Mouse (Mus musculus) liver, embryonic 14.5 days (tissue): ENCODE measurements at regions not wholly inside any gene's neighbourhood (a gene's known extent, or its start where the extent isn't known, plus 50 kb on each side); places are given as distances from the start of the nearest gene placed in this dataset.

Source experiments
- ATAC-seq: fragments of 200-750 bp; cut with Nextera tagmentation; 2 replicates; pipeline ENCODE4 v1.8.0; 2017; ENCODE audit warnings: moderate number of reproducible peaks, mild to moderate bottlenecking, moderate library complexity; ENCODE audit not compliant: insufficient read depth
- DNase-seq, 3 experiments: peaks; one replicate each; pipeline ENCODE4 v3.0.0-alpha.2; 2012 to 2013; ENCODE audit warnings: low read depth in 3 of 3, low spot score in 3 of 3
- H3K27ac ChIP-seq: fragments of 300-500 bp; sonication (generic); 2 replicates; pipeline ENCODE4 v1.5.1; 2014; ENCODE audit warnings: moderate library complexity, mild to moderate bottlenecking, control low read depth, inconsistent platforms
- H3K27me3 ChIP-seq: fragments of 300-500 bp; sonication (generic); 2 replicates; pipeline ENCODE4 v1.6.1; 2014; ENCODE audit warnings: mild to moderate bottlenecking, low read length, moderate library complexity; ENCODE audit not compliant: control insufficient read depth, insufficient read depth
- H3K36me3 ChIP-seq: fragments of 300-500 bp; sonication (generic); replicated peaks from 2 replicates; pipeline ENCODE4 v1.6.1; 2014; ENCODE audit warnings: low read depth; ENCODE audit not compliant: control insufficient read depth, insufficient read depth
- H3K4me1 ChIP-seq, 2 experiments: fragments of 200-500 bp in 1 of 2; fragments of 300-500 bp in 1 of 2; sonication (generic) in 1 of 2; replicated peaks; 2 replicates each; pipeline ENCODE4 v1.6.1; 2012 to 2014; ENCODE audit warnings: antibody characterized with exemption in 1 of 2, inconsistent platforms in 1 of 2, low read length in 1 of 2; ENCODE audit not compliant: control insufficient read depth in 2 of 2, insufficient read depth in 2 of 2
- H3K4me2 ChIP-seq: fragments of 300-500 bp; sonication (generic); 2 replicates; pipeline ENCODE4 v1.6.1; 2014; ENCODE audit warnings: low read depth, mild to moderate bottlenecking, control low read depth, moderate library complexity
- H3K4me3 ChIP-seq, 2 experiments: fragments of 200-500 bp in 1 of 2; fragments of 300-500 bp in 1 of 2; sonication (generic) in 1 of 2; 2 replicates each; pipeline ENCODE4 v1.5.1; 2012 to 2014; ENCODE audit warnings: low read depth in 2 of 2, low read length in 2 of 2, mild to moderate bottlenecking in 2 of 2, control low read depth in 1 of 2, inconsistent platforms in 1 of 2, moderate library complexity in 1 of 2; ENCODE audit not compliant: insufficient read depth in 1 of 2
- H3K9ac ChIP-seq: fragments of 300-500 bp; sonication (generic); replicated peaks from 2 replicates; pipeline ENCODE4 v1.6.1; 2014; ENCODE audit warnings: mild to moderate bottlenecking, control low read depth, moderate library complexity
- H3K9me3 ChIP-seq: fragments of 300-500 bp; sonication (generic); 2 replicates; pipeline ENCODE4 v1.6.1; 2016; ENCODE audit warnings: low read length, mixed read lengths; ENCODE audit not compliant: control insufficient read depth
- CTCF ChIP-seq: IDR thresholded peaks from 2 replicates; pipeline ENCODE4 v1.5.1; 2016; ENCODE audit warnings: antibody characterized with exemption, low read depth, control low read depth
- EP300 ChIP-seq: IDR thresholded peaks from 2 replicates; pipeline ENCODE4 v1.6.1; 2016; ENCODE audit warnings: antibody characterized with exemption, low read depth
- WGBS: fragments of 180-500 bp; shearing (Covaris S2); extraction: QIAGEN DNeasy Blood & Tissue Kit; methylation state at CpG from one replicate; pipeline ENCODE4 v1.1.7; 2014; ENCODE audit not compliant: insufficient replicate concordance; 5-methylcytosine and 5-hydroxymethylcytosine counted together

- TF ChIP-seq EP300, result no peak
- TF ChIP-seq CTCF, result no peak
- Histone ChIP-seq H3K4me1 (no peaks in the 10 kb centered on the region), H3K27me3 (no peaks in the 10 kb centered on the region), H3K4me2 (no peak overlapping the region), H3K27ac (no peak overlapping the region), H3K9ac (no peak overlapping the region), H3K4me3 (no peak overlapping the region), H3K36me3 (no peaks in the 10 kb centered on the region), H3K9me3 (no peaks in the 10 kb centered on the region)
- 64% methylated on average over 5 of the region's 5 CpGs for WGBS
- ATAC-seq, result no peak
- no peak for DNase-seq
Measured at GRCm38 (mm10) chr3:83586086-83586485, 180.0 kb upstream of the Sfrp2 start.

DNA sequence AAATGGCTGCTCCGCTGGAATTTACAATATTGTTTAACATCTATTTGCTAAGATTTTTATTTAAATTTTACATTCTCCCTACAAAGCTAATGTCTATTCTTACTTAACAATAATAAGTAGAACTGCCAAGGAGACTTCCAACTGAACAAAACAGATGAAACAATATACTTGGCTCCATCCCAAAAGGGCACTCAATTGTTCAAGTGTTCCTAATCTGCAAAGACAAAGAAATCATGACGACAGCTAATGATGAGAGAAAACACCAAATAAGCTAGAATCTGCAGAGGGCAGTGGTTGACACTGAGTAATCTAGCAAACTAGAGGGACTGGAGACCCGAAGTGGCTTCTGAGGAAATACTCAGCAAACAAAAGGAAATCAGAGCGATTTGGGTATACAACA lies 179.6 kb upstream of the Sfrp2 start:
- no peak for DNase-seq
- Histone ChIP-seq H3K27ac (no peak overlapping the region), H3K36me3 (no peaks in the 10 kb centered on the region), H3K9ac (no peak overlapping the region), H3K4me1 (no peaks in the 10 kb centered on the region), H3K9me3 (no peaks in the 10 kb centered on the region), H3K27me3 (no peaks in the 10 kb centered on the region), H3K4me2 (no peak overlapping the region), H3K4me3 (no peak overlapping the region)
- 54% methylated on average over 4 of the region's 4 CpGs for WGBS
- TF ChIP-seq CTCF (no peak), EP300 (no peak)
- no peak for ATAC-seq

DNA sequence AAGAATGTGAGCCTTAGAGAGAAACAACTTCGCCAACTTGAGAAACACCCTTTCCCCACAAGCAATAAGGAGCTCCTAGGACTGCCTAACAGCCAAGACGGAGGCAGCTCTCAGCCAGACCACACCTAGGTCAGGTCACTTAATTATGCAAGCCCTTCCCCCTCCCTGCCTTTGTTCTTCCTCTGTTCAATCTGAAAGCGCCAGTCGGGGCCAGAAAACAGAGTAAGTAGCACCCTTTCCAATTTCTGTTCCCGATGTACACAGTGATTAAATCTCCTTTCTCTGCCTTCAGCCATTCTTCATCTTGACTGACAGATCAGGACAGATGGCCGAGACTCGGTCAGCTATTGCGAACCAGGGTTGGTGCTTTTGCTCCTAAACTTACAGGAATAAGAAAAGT lies 177.0 kb upstream of the Sfrp2 start:
- 46% methylated on average over 8 of the region's 8 CpGs for WGBS
- no peaks in the 10 kb centered on the region for H3K4me1 ChIP-seq
- DNase-seq, result no peak
- H3K27ac ChIP-seq, result no peak overlapping the region
- no peak overlapping the region for H3K4me3 ChIP-seq
- no peak overlapping the region for H3K9ac ChIP-seq
- no peak overlapping the region for H3K4me2 ChIP-seq
- TF ChIP-seq CTCF (no peak), EP300 (no peak)
- H3K36me3 ChIP-seq, result no peaks in the 10 kb centered on the region
- no peak for ATAC-seq
- no peaks in the 10 kb centered on the region for H3K9me3 ChIP-seq
- no peaks in the 10 kb centered on the region for H3K27me3 ChIP-seq

DNA sequence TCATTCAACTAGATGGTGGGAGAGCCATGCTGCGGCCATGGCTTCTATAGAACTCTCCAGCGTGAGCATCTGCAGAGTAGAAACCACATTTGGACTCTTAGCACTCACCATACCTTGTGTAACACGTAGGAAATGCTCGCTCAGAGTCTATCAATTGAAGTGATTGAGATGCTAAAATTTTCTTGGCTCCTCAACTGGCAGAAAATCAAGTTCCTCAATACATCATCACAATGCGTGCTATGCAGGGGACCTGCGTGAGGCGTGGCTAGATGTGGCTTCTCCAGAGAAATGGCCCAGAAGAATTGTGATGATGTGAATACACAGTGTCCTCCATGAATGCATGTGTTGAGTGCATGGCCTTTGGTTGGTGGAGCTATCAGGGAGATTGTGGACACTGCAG lies 174.9 kb upstream of the Sfrp2 start:
- no peak for ATAC-seq
- Histone ChIP-seq H3K9ac (no peak overlapping the region), H3K4me2 (no peak overlapping the region), H3K4me3 (no peak overlapping the region), H3K4me1 (no peaks in the 10 kb centered on the region), H3K27ac (no peak overlapping the region), H3K27me3 (no peaks in the 10 kb centered on the region), H3K36me3 (no peaks in the 10 kb centered on the region), H3K9me3 (no peaks in the 10 kb centered on the region)
- 61% methylated on average over 7 of the region's 7 CpGs for WGBS
- TF ChIP-seq EP300 (no peak), CTCF (no peak)
- no peak for DNase-seq

DNA sequence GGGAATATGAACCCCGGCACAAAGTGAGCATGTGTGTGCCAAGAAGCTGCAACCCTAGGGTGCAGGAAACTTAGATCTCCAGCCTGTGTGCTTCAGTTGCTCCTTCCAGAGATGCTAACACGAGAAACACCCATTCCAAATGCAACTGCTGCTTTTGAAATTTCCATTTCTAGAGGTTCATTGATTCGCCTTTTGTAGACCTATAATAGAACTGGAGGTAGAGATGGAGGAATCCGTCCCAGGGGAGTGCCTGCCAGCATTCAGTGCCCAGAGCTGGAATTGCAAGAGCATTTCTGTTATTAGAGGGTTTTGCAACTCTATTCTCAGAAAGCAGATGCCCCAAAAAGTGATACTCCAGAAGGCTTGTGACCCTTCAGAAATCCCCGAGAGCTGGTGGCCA lies 172.8 kb upstream of the Sfrp2 start:
- Histone ChIP-seq H3K27me3 (no peaks in the 10 kb centered on the region), H3K4me1 (no peaks in the 10 kb centered on the region), H3K36me3 (no peaks in the 10 kb centered on the region), H3K27ac (no peak overlapping the region), H3K4me3 (no peak overlapping the region), H3K9ac (no peak overlapping the region), H3K4me2 (no peak overlapping the region), H3K9me3 (no peaks in the 10 kb centered on the region)
- DNase-seq (no peak), ATAC-seq (no peak)
- no peak for TF ChIP-seq CTCF
- 45% methylated on average over 5 of the region's 5 CpGs for WGBS

DNA sequence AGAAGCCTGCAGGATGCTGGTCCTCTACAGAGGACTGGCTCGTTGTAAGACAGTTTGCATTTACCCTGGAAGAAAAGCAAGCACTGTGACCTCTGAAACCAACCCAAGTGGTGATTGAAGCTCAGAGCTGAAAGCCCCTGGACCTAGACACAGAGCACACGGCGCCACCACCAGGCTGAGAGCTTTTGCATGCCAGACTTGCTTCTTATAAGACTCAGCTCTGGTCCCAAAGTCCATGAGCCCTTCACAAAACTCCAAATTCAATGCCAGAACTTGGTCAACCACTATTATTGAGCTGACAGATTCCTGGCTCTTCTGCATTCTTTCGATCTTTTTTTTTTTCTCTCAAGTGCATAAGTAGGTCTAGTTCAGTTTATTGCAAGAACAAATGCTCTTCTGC lies 164.6 kb upstream of the Sfrp2 start:
- Histone ChIP-seq H3K9ac (no peak overlapping the region), H3K27me3 (no peaks in the 10 kb centered on the region), H3K4me1 (no peaks in the 10 kb centered on the region), H3K9me3 (no peaks in the 10 kb centered on the region), H3K4me2 (no peak overlapping the region), H3K4me3 (no peak overlapping the region), H3K36me3 (no peaks in the 10 kb centered on the region), H3K27ac (no peak overlapping the region)
- no peak for TF ChIP-seq CTCF
- no peak for TF ChIP-seq EP300
- WGBS, result 53% methylated on average over 4 of the region's 4 CpGs
- DNase-seq (no peak), ATAC-seq (no peak)
